Mouse (Mus musculus) thymus, postnatal 10 days (tissue): ENCODE measurements around the gene Rsrp1.

ENCODE experiments used
- DNase-seq, 2 experiments: peaks; one replicate each; pipeline ENCODE4 v3.0.0; 2021; ENCODE audit warnings: low spot score in 2 of 2

Gene Rsrp1

GRCm38 (mm10) chr4:134922111-134922924, 1.1 kb upstream of the Rsrp1 start:
- DNase-seq, result no peak

GRCm38 (mm10) chr4:134922925-134923244, 507 bp upstream of the Rsrp1 start:
- peak; percentile 73 for DNase-seq

GRCm38 (mm10) chr4:134924019-134924741, 788 bp downstream of the Rsrp1 start:
- DNase-seq, result peak; percentile 43

GRCm38 (mm10) chr4:134925206-134925605, 1.8 kb downstream of the Rsrp1 start:
- no peak for DNase-seq

GRCm38 (mm10) chr4:134927815-134928463, 4.5 kb downstream of the Rsrp1 start:
- no peak for DNase-seq

- no peak for DNase-seq
Observed at GRCm38 (mm10) chr4:134928464-134928836, 5.1 kb downstream of the Rsrp1 start.

GRCm38 (mm10) chr4:134929536-134929935, 6.1 kb downstream of the Rsrp1 start:
- no peak for DNase-seq

- no peak for DNase-seq
Observed at GRCm38 (mm10) chr4:134930190-134930589, 6.8 kb downstream of the Rsrp1 start.

- peak; percentile 87 to 90 for DNase-seq
Observed at GRCm38 (mm10) chr4:134930684-134931481, 7.5 kb downstream of the Rsrp1 start, which contains the start of gene Syf2. TSS of gene Syf2 (plus strand) at chr4:134930898.

- DNase-seq, result no peak
Observed at GRCm38 (mm10) chr4:134937240-134938176, 14.1 kb downstream of the Rsrp1 start.

GRCm38 (mm10) chr4:134939900-134940299, 16.5 kb downstream of the Rsrp1 start:
- DNase-seq, result no peak

GRCm38 (mm10) chr4:134943758-134944538, 20.6 kb downstream of the Rsrp1 start:
- no peak for DNase-seq

- peak; percentile 18 to 63 for DNase-seq
Observed at GRCm38 (mm10) chr4:134946024-134946744, 22.8 kb downstream of the Rsrp1 start.

- DNase-seq, result no peak
Observed at GRCm38 (mm10) chr4:134950518-134951091, 27.2 kb downstream of the Rsrp1 start.

- DNase-seq, result no peak
Observed at GRCm38 (mm10) chr4:134954461-134954860, 31.1 kb downstream of the Rsrp1 start.

GRCm38 (mm10) chr4:134955196-134955595, 31.8 kb downstream of the Rsrp1 start:
- DNase-seq, result no peak

GRCm38 (mm10) chr4:134955845-134956244, 32.5 kb downstream of the Rsrp1 start:
- no peak for DNase-seq

GRCm38 (mm10) chr4:134956328-134956727, 32.9 kb downstream of the Rsrp1 start:
- peak; percentile 28 to 79 for DNase-seq
